Mouse (Mus musculus) kidney, embryonic 16.5 days (tissue): ENCODE measurements around the gene Nt5dc3. TPM values are rescaled to one million over a fixed set of nuclear protein-coding genes. Genes with fewer than 3 reads are reported as not detected.

Experiments
- ATAC-seq: fragments of 200-750 bp; cut with Nextera tagmentation; 2 replicates; pipeline ENCODE4 v1.8.0; 2017; ENCODE audit warnings: moderate TSS enrichment; ENCODE audit not compliant: low FRiP score, low TSS enrichment
- H3K27ac ChIP-seq: fragments of 300-500 bp; sonication (generic); 2 replicates; pipeline ENCODE4 v1.5.1; 2014; ENCODE audit warnings: low read length
- H3K27me3 ChIP-seq: fragments of 300-500 bp; sonication (generic); 2 replicates; pipeline ENCODE4 v1.6.1; 2014; ENCODE audit warnings: low read length, control low read depth, mixed read lengths; ENCODE audit not compliant: insufficient read depth
- H3K36me3 ChIP-seq: fragments of 300-500 bp; sonication (generic); 2 replicates; pipeline ENCODE4 v1.6.1; 2014; ENCODE audit warnings: low read length, control low read depth, mixed read lengths; ENCODE audit not compliant: insufficient read depth
- H3K4me1 ChIP-seq: fragments of 300-500 bp; sonication (generic); 2 replicates; pipeline ENCODE4 v1.6.1; 2014; ENCODE audit warnings: low read length, control low read depth, mixed read lengths; ENCODE audit not compliant: insufficient read depth
- H3K4me2 ChIP-seq: fragments of 300-500 bp; sonication (generic); replicated peaks from 2 replicates; pipeline ENCODE4 v1.6.1; 2014; ENCODE audit warnings: low read depth, low read length
- H3K4me3 ChIP-seq: fragments of 300-500 bp; sonication (generic); 2 replicates; pipeline ENCODE4 v1.5.1; 2014; ENCODE audit warnings: mild to moderate bottlenecking, low read length
- H3K9ac ChIP-seq: fragments of 300-500 bp; sonication (generic); replicated peaks from 2 replicates; pipeline ENCODE4 v1.6.1; 2014; ENCODE audit warnings: low read length
- H3K9me3 ChIP-seq: fragments of 300-500 bp; sonication (generic); 2 replicates; pipeline ENCODE4 v1.6.1; 2016; ENCODE audit warnings: low read length, control low read depth
- WGBS: fragments of 180-500 bp; shearing (Covaris S2); extraction: QIAGEN DNeasy Blood & Tissue Kit; methylation state at CpG from one replicate; pipeline ENCODE4 v1.1.7; 2014; 5-methylcytosine and 5-hydroxymethylcytosine counted together
- polyA plus RNA-seq: library from polyadenylated mRNA; unstranded; fragments of >200 nt; fragmentation: Nextera tagmentation; extraction: Ambion mirVana; gene quantifications from 2 replicates; pipeline ENCODE4 v1.2.1, GENCODE M21; 2015

The Nt5dc3 gene
- polyA plus RNA-seq, 1 experiment from 2014 or later = 1.4 TPM

DNA sequence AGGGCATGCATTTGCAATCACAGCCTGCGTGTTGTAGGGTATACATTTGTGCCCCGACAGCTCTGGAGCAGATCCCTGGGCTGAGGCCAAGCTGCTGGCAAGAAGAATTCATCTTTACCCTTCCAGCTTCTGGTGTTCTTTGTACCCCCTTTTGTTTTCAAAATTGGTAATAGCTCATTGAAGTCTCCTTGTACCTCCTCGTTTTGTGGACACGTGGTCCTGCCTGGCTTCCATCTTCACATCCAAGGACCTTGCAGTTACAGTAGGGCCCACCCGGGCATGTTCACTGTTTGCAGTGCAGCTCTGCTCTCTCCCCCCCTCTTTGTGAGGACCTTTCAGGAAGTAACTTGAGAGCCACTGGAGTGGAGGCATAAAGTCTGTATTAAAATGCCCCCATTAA, 9.4 kb downstream of the Nt5dc3 start:
- no peaks in the 10 kb centered on the region for H3K9me3 ChIP-seq
- no peak overlapping the region for H3K27ac ChIP-seq
- H3K4me1 ChIP-seq = peaks cover 6% of the 10 kb centered on the region; the same call in 1 of the 2 replicates
- H3K9ac ChIP-seq = no peak overlapping the region
- H3K27me3 ChIP-seq = no peaks in the 10 kb centered on the region
- H3K4me3 ChIP-seq = no peak overlapping the region
- ATAC-seq = no peak
- no peak overlapping the region for H3K4me2 ChIP-seq
- 60% methylated on average over 5 of the region's 5 CpGs for WGBS
- H3K36me3 ChIP-seq = no peaks in the 10 kb centered on the region

DNA sequence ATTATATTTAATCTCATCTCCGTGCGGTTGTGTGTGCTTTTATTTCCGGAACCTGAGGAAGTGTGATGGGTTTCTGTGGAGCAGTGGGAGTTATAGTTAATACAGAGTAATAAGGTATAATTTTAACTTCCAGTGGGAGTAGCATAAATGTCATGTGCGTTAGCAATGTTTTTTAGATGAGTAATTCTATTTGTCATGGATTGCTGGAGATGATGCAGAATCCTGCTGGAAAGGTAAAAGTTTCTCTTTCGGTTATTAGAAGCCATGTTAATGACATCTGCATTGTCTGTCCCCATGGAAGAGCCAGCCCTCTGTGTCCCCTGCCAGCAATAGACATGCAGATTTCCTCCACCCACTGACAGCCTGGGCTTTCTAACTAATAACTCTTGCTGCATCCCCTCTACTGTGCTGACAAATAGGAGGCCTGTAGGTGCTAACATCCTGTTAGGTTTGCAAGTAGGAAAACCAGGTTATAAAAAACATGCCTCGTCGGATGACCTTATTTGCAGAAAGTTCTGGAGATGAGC, 10.4 kb downstream of the Nt5dc3 start:
- Histone ChIP-seq H3K27me3 (no peaks in the 10 kb centered on the region), H3K4me1 (peaks cover 6% of the 10 kb centered on the region; the same call in 1 of the 2 replicates), H3K9me3 (no peaks in the 10 kb centered on the region), H3K9ac (no peak overlapping the region), H3K36me3 (no peaks in the 10 kb centered on the region), H3K4me2 (no peak overlapping the region), H3K4me3 (no peak overlapping the region), H3K27ac (no peak overlapping the region)
- WGBS = 78% methylated on average over 7 of the region's 7 CpGs
- no peak for ATAC-seq

DNA sequence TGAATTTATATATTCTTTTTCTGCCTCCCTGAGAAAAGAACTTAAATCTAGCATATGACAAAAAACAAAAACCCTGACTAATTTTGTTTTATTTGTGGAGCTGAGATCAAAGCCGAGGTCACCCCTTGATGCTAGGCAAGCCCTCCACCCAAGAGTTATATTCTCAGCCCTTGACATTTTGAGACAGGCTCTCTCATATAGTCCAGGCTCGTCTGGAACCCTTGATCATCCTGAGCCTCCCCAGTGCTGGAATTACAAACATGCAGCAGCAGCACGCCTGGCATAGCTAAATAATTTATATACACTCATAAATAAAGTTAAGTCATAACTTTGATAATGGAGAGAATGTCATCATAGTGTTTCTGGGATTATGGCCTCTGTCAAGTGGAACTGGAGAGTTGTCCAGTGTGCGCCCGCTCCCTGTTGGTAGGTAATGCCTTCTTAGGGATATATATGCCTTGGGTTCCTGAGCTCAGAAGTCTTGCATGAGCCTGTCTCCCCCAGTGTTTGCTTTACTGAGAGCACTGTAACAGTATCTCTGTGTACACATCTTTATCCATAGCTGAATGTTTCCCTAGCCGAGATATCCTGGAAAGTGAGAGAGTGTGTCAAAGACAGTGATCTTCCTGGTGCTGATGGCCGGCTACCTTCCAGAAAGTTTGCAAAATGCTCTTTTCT, 12.8 kb downstream of the Nt5dc3 start:
- H3K9ac ChIP-seq = no peak overlapping the region
- H3K27ac ChIP-seq = no peak overlapping the region
- peaks cover 6% of the 10 kb centered on the region; the same call in 1 of the 2 replicates for H3K4me1 ChIP-seq
- WGBS = 51% methylated on average over 7 of the region's 7 CpGs
- H3K36me3 ChIP-seq = no peaks in the 10 kb centered on the region
- H3K4me3 ChIP-seq = no peak overlapping the region
- H3K4me2 ChIP-seq = no peak overlapping the region
- H3K27me3 ChIP-seq = no peaks in the 10 kb centered on the region
- no peaks in the 10 kb centered on the region for H3K9me3 ChIP-seq
- ATAC-seq = no peak

DNA sequence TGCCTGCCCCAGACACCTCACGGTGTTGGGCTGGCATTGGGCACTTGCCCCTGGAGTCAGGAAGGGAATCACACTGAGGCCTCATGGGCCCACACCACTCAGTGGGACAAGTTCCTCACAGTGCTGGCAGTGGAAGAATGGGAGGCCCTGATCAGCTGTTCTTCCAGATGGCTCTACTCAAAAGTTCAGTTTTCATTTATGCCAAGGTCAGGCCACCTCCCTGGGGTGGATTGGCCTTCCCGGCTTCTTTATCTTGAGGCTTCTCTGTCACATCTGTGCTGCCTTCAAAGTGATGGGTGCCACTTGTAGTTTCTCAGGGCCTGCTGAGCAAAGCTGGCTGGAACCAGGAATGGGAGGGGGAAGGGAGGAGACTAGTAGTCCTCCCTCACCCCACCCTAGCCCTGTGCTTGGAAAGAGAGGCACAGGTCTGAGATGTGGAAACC, 14.7 kb downstream of the Nt5dc3 start:
- Histone ChIP-seq H3K9me3 (no peaks in the 10 kb centered on the region), H3K27me3 (no peaks in the 10 kb centered on the region), H3K4me2 (no peak overlapping the region), H3K36me3 (no peaks in the 10 kb centered on the region), H3K4me1 (peaks cover 6% of the 10 kb centered on the region; the same call in 1 of the 2 replicates), H3K9ac (no peak overlapping the region), H3K4me3 (no peak overlapping the region), H3K27ac (no peak overlapping the region)
- peak; percentile 54 for ATAC-seq
- 68% methylated on average over 2 of the region's 2 CpGs for WGBS

DNA sequence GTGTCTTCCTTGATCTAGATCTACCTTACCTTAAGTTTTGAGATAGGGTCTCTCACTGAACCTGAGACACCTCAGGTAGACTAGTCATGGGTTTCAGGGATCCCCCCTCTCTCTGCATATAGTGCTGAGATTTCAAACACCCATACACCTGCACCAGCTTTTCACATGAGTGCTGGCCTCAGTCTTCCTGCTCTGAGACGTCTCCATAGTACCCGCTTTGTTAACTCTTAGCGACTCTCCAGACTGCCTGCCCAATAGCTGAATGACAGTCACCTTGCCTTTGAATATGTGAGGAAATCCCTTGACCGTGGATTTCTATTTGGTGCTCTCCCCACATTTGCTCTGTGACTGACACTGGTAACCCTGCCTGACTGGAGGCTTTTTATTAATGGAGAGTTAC, 15.4 kb downstream of the Nt5dc3 start:
- no peak overlapping the region for H3K9ac ChIP-seq
- H3K4me1 ChIP-seq = peaks cover 6% of the 10 kb centered on the region; the same call in 1 of the 2 replicates
- no peaks in the 10 kb centered on the region for H3K36me3 ChIP-seq
- 90% methylated on average over 4 of the region's 4 CpGs for WGBS
- no peak for ATAC-seq
- H3K9me3 ChIP-seq = no peaks in the 10 kb centered on the region
- H3K27me3 ChIP-seq = no peaks in the 10 kb centered on the region
- no peak overlapping the region for H3K4me2 ChIP-seq
- no peak overlapping the region for H3K27ac ChIP-seq
- H3K4me3 ChIP-seq = no peak overlapping the region

DNA sequence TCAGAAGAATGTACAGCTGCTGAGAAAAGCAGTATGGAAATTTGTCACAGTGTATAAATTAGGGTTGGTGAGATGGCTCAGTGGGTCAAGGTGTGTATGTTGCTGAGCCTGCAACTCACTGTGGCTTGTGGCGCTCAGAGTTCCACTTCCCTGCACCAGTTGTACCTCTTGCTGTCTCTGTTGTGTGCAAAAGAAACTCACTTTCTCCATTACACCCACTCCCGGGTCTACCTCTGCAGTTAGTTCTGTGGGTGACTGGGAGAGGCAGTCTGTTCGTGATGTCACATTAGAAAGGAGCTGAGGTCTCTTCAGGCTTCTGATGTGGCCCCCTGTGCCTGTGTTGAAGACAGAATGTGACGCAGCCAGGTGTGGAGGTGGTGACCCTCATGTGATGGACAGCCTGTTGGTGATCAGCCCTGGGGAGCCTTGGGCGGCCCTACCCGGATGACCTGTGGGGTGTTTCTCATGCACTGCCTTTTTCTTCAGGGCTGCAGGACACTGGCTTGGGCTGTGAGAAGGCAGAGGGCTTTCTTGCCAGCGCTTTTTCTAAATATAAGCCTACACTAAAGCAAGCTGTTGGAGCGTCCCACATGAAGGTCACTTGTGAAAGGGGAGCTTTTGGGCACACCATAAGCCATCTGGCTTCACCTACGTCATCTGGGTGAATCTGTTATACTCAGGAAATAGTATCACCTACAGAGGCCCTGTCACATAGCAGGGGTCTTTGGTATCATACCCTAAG, 16.2 kb downstream of the Nt5dc3 start:
- Histone ChIP-seq H3K4me2 (no peak overlapping the region), H3K4me3 (no peak overlapping the region), H3K36me3 (no peaks in the 10 kb centered on the region), H3K9me3 (no peaks in the 10 kb centered on the region), H3K9ac (no peak overlapping the region), H3K27ac (no peak overlapping the region), H3K4me1 (peaks cover 6% of the 10 kb centered on the region; the same call in 1 of the 2 replicates), H3K27me3 (no peaks in the 10 kb centered on the region)
- WGBS = 83% methylated on average over 9 of the region's 9 CpGs
- no peak for ATAC-seq

DNA sequence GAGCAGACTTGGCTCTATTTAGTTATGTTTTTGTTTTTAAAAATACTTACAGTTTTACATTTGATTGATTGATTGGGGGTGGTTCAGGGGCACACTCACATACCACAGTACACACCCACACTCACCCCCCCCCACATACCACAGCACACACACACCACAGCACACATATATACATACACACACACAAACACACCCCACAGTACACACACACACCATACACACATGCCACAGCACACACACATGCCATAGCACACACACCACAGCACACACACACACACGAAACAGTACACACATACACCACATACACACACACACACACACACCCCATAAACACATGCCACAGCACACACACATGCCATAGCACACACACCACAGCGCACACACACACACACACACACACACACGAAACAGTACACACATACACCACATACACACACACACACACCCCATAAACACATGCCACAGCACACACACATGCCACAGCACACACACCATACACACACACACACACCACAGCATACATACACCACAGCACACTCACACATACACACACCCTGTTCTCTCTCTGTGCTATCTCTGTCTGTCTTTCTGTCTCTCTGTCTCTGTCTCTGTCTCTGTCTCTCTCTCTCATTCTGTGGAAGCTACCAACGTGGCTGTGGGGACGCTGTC, 17.4 kb downstream of the Nt5dc3 start:
- no peak overlapping the region for H3K4me3 ChIP-seq
- H3K9ac ChIP-seq = no peak overlapping the region
- peak; percentile 46; the same call in 1 of the 2 replicates for ATAC-seq
- H3K4me1 ChIP-seq = peaks cover 6% of the 10 kb centered on the region; the same call in 1 of the 2 replicates
- no peaks in the 10 kb centered on the region for H3K9me3 ChIP-seq
- no peaks in the 10 kb centered on the region for H3K36me3 ChIP-seq
- H3K27ac ChIP-seq = no peak overlapping the region
- 93% methylated on average over 5 of the region's 5 CpGs for WGBS
- no peaks in the 10 kb centered on the region for H3K27me3 ChIP-seq
- H3K4me2 ChIP-seq = no peak overlapping the region

DNA sequence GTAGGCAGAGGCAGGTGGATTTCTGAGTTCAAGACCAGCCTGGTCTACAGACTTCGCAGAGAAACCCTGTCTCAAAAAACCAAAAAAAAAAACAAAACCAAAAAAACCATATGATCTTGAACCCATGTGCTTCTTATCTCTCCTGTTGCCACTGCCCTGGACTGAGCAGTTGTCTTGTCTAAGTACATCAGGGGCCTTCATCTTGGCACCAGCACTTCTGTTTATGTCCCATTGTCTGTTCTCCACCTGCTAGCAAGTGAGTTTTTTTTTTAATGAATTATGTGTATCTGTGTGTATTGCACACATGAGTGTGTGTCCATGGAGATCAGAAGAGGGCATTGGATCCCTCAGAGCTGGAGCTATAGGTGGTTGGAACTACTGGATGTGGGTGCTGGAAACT, 28.6 kb downstream of the Nt5dc3 start:
- Histone ChIP-seq H3K9ac (no peak overlapping the region), H3K4me3 (no peak overlapping the region), H3K4me2 (no peak overlapping the region), H3K27ac (no peak overlapping the region), H3K27me3 (no peaks in the 10 kb centered on the region), H3K36me3 (no peaks in the 10 kb centered on the region), H3K9me3 (no peaks in the 10 kb centered on the region), H3K4me1 (peaks cover 5% of the 10 kb centered on the region; the same call in 1 of the 2 replicates)
- no peak for ATAC-seq
- WGBS = 100% methylated on average over 1 of the region's 1 CpGs

DNA sequence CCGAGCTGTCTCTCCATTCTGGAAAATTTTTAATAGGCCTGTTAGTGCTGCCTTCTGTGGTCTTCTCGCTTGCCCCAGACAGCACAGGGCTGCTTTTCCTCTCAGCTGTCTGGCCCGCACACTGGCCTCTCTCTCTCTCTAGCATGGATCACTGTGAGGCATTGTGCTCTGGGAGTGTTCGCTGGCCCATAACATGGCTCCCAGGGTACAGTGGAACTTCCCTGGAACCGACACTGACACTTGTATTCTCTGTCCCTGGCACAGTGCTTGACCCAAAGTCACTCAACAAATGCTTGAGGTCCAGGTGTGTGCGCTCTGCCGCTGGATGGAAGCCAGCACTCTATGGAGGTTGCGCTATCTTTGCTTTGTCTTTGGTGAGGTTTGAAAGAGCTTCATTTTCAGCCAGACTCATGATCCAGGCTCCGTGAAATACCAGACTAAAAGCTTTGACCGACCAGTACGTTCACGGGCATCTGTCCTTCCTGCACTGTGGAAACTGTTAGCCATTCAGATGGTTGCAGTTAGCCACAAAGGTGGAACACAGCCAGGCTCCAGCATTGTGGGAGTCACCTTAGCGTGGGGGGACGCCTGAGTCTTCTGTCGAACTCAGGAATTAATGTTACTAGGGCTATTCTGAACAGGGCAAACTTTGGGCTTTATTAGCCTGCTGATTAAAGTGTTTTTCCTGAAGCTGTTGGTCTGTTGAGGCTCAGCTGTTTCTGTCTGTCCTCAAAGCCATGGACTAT, 29.4 kb downstream of the Nt5dc3 start:
- H3K27me3 ChIP-seq = no peaks in the 10 kb centered on the region
- H3K27ac ChIP-seq = no peak overlapping the region
- no peak overlapping the region for H3K4me2 ChIP-seq
- 57% methylated on average over 15 of the region's 15 CpGs for WGBS
- H3K9me3 ChIP-seq = no peaks in the 10 kb centered on the region
- H3K4me1 ChIP-seq = peaks cover 5% of the 10 kb centered on the region; the same call in 1 of the 2 replicates
- no peak overlapping the region for H3K9ac ChIP-seq
- no peak overlapping the region for H3K4me3 ChIP-seq
- H3K36me3 ChIP-seq = no peaks in the 10 kb centered on the region
- ATAC-seq = peak; percentile 83
